Mouse (Mus musculus) midbrain, embryonic 12.5 days (tissue): ENCODE data around the gene Ighmbp2. TPM values are rescaled to one million over a fixed set of nuclear protein-coding genes. Genes with fewer than 3 reads are reported as not detected.

Experiments
- ATAC-seq: fragments of 200-750 bp; cut with Nextera tagmentation; 2 replicates; pipeline ENCODE4 v1.8.0; 2017; ENCODE audit warnings: low read depth, moderate TSS enrichment, moderate library complexity; ENCODE audit not compliant: low FRiP score
- H3K27ac ChIP-seq: fragments of 300-500 bp; sonication (generic); replicated peaks from 2 replicates; pipeline ENCODE4 v1.5.1; 2016; ENCODE audit warnings: mild to moderate bottlenecking
- H3K27me3 ChIP-seq: fragments of 300-500 bp; sonication (generic); 2 replicates; pipeline ENCODE4 v1.6.1; 2016; ENCODE audit warnings: mild to moderate bottlenecking
- H3K36me3 ChIP-seq: fragments of 300-500 bp; sonication (generic); 2 replicates; pipeline ENCODE4 v1.6.1; 2016
- H3K4me1 ChIP-seq: fragments of 300-500 bp; sonication (generic); 2 replicates; pipeline ENCODE4 v1.6.1; 2016
- H3K4me2 ChIP-seq: fragments of 300-500 bp; sonication (generic); replicated peaks from 2 replicates; pipeline ENCODE4 v1.6.1; 2016; ENCODE audit warnings: mild to moderate bottlenecking, moderate library complexity
- H3K4me3 ChIP-seq: fragments of 300-500 bp; sonication (generic); 2 replicates; pipeline ENCODE4 v1.5.1; 2016; ENCODE audit warnings: mild to moderate bottlenecking
- H3K9ac ChIP-seq: fragments of 300-500 bp; sonication (generic); replicated peaks from 2 replicates; pipeline ENCODE4 v1.6.1; 2016; ENCODE audit warnings: mild to moderate bottlenecking, moderate library complexity
- H3K9me3 ChIP-seq: fragments of 300-500 bp; sonication (generic); 2 replicates; pipeline ENCODE4 v1.6.1; 2016; ENCODE audit warnings: mild to moderate bottlenecking
- WGBS: fragments of 180-500 bp; shearing (Covaris S2); methylation state at CpG from one replicate; pipeline ENCODE4 v1.1.7; 2016; 5-methylcytosine and 5-hydroxymethylcytosine counted together
- polyA plus RNA-seq: library from polyadenylated mRNA; unstranded; fragments of >200 nt; fragmentation: Nextera tagmentation; extraction: Ambion mirVana; gene quantifications from 2 replicates; pipeline ENCODE4 v1.2.1, GENCODE M21; 2016

Ighmbp2 gene
- polyA plus RNA-seq, 1 experiment from 2014 or later = 13.0 TPM

GRCm38 (mm10) chr19:3273331-3273730 is 9.5 kb downstream of the Ighmbp2 start:
- Histone ChIP-seq H3K36me3 (peaks cover 97% of the 10 kb centered on the region), H3K27ac (no peak overlapping the region), H3K4me1 (no peaks in the 10 kb centered on the region), H3K4me3 (no peak overlapping the region), H3K9ac (no peak overlapping the region), H3K4me2 (no peak overlapping the region), H3K27me3 (no peaks in the 10 kb centered on the region), H3K9me3 (no peaks in the 10 kb centered on the region)
- no peak for ATAC-seq
- WGBS = 90% methylated on average over 9 of the region's 9 CpGs

GRCm38 (mm10) chr19:3271366-3271765 is 11.5 kb downstream of the Ighmbp2 start:
- Histone ChIP-seq H3K4me2 (no peak overlapping the region), H3K9me3 (no peaks in the 10 kb centered on the region), H3K27ac (no peak overlapping the region), H3K36me3 (peaks cover 97% of the 10 kb centered on the region), H3K27me3 (no peaks in the 10 kb centered on the region), H3K4me3 (no peak overlapping the region), H3K4me1 (no peaks in the 10 kb centered on the region), H3K9ac (no peak overlapping the region)
- no peak for ATAC-seq
- 89% methylated on average over 6 of the region's 6 CpGs for WGBS

GRCm38 (mm10) chr19:3269803-3270202 is 13.0 kb downstream of the Ighmbp2 start:
- ATAC-seq = no peak
- H3K36me3 ChIP-seq = peaks cover 100% of the 10 kb centered on the region
- H3K4me2 ChIP-seq = no peak overlapping the region
- H3K9me3 ChIP-seq = no peaks in the 10 kb centered on the region
- 93% methylated on average over 6 of the region's 6 CpGs for WGBS
- H3K9ac ChIP-seq = no peak overlapping the region
- no peaks in the 10 kb centered on the region for H3K4me1 ChIP-seq
- H3K4me3 ChIP-seq = no peak overlapping the region
- H3K27me3 ChIP-seq = no peaks in the 10 kb centered on the region
- no peak overlapping the region for H3K27ac ChIP-seq

GRCm38 (mm10) chr19:3269279-3269678 is 13.5 kb downstream of the Ighmbp2 start:
- Histone ChIP-seq H3K9me3 (no peaks in the 10 kb centered on the region), H3K27ac (no peak overlapping the region), H3K4me1 (no peaks in the 10 kb centered on the region), H3K4me3 (no peak overlapping the region), H3K9ac (no peak overlapping the region), H3K27me3 (no peaks in the 10 kb centered on the region), H3K4me2 (no peak overlapping the region), H3K36me3 (peaks cover 100% of the 10 kb centered on the region)
- ATAC-seq = no peak
- 92% methylated on average over 9 of the region's 9 CpGs for WGBS

GRCm38 (mm10) chr19:3268218-3268980 is 14.4 kb downstream of the Ighmbp2 start:
- Histone ChIP-seq H3K27ac (no peak overlapping the region), H3K9ac (no peak overlapping the region), H3K27me3 (no peaks in the 10 kb centered on the region), H3K4me3 (no peak overlapping the region), H3K9me3 (no peaks in the 10 kb centered on the region), H3K4me2 (no peak overlapping the region), H3K36me3 (peaks cover 100% of the 10 kb centered on the region), H3K4me1 (no peaks in the 10 kb centered on the region)
- 90% methylated on average over 17 of the region's 17 CpGs for WGBS
- no peak for ATAC-seq

- no peak for ATAC-seq
- Histone ChIP-seq H3K4me1 (no peaks in the 10 kb centered on the region), H3K4me3 (no peak overlapping the region), H3K36me3 (peaks cover 97% of the 10 kb centered on the region), H3K9ac (no peak overlapping the region), H3K27me3 (no peaks in the 10 kb centered on the region), H3K4me2 (no peak overlapping the region), H3K27ac (no peak overlapping the region), H3K9me3 (no peaks in the 10 kb centered on the region)
- WGBS = 95% methylated on average over 4 of the region's 4 CpGs
Observed at GRCm38 (mm10) chr19:3267340-3267739, 15.5 kb downstream of the Ighmbp2 start.

GRCm38 (mm10) chr19:3266676-3267075 is 16.1 kb downstream of the Ighmbp2 start:
- H3K4me1 ChIP-seq = no peaks in the 10 kb centered on the region
- H3K4me3 ChIP-seq = no peak overlapping the region
- ATAC-seq = no peak
- no peak overlapping the region for H3K27ac ChIP-seq
- H3K9ac ChIP-seq = no peak overlapping the region
- no peak overlapping the region for H3K4me2 ChIP-seq
- peaks cover 97% of the 10 kb centered on the region for H3K36me3 ChIP-seq
- WGBS = 91% methylated on average over 4 of the region's 4 CpGs
- H3K9me3 ChIP-seq = no peaks in the 10 kb centered on the region
- no peaks in the 10 kb centered on the region for H3K27me3 ChIP-seq

- no peak for ATAC-seq
- Histone ChIP-seq H3K36me3 (peaks cover 97% of the 10 kb centered on the region), H3K4me1 (no peaks in the 10 kb centered on the region), H3K27me3 (no peaks in the 10 kb centered on the region), H3K4me3 (no peak overlapping the region), H3K4me2 (no peak overlapping the region), H3K27ac (no peak overlapping the region), H3K9ac (no peak overlapping the region), H3K9me3 (no peaks in the 10 kb centered on the region)
- WGBS = 93% methylated on average over 5 of the region's 5 CpGs
Observed at GRCm38 (mm10) chr19:3266136-3266535, 16.7 kb downstream of the Ighmbp2 start.

GRCm38 (mm10) chr19:3265180-3265579 is 17.6 kb downstream of the Ighmbp2 start:
- Histone ChIP-seq H3K4me3 (no peak overlapping the region), H3K27me3 (no peaks in the 10 kb centered on the region), H3K4me1 (no peaks in the 10 kb centered on the region), H3K9ac (no peak overlapping the region), H3K27ac (no peak overlapping the region), H3K4me2 (no peak overlapping the region), H3K36me3 (peaks cover 97% of the 10 kb centered on the region), H3K9me3 (no peaks in the 10 kb centered on the region)
- no peak for ATAC-seq
- 96% methylated on average over 9 of the region's 9 CpGs for WGBS

GRCm38 (mm10) chr19:3264348-3264747 is 18.5 kb downstream of the Ighmbp2 start:
- Histone ChIP-seq H3K9me3 (no peaks in the 10 kb centered on the region), H3K9ac (no peak overlapping the region), H3K4me2 (no peak overlapping the region), H3K4me3 (no peak overlapping the region), H3K4me1 (no peaks in the 10 kb centered on the region), H3K36me3 (peaks cover 95% of the 10 kb centered on the region), H3K27me3 (no peaks in the 10 kb centered on the region), H3K27ac (no peak overlapping the region)
- ATAC-seq = no peak
- WGBS = 96% methylated on average over 6 of the region's 6 CpGs

- H3K27me3 ChIP-seq = no peaks in the 10 kb centered on the region
- H3K9ac ChIP-seq = no peak overlapping the region
- no peaks in the 10 kb centered on the region for H3K4me1 ChIP-seq
- peaks cover 71% of the 10 kb centered on the region for H3K36me3 ChIP-seq
- H3K4me2 ChIP-seq = no peak overlapping the region
- whole genome bisulfite sequencing = 89% methylated on average over 12 of the region's 12 CpGs
- H3K4me3 ChIP-seq = no peak overlapping the region
- H3K27ac ChIP-seq = no peak overlapping the region
- no peaks in the 10 kb centered on the region for H3K9me3 ChIP-seq
- no peak for ATAC-seq
Observed at GRCm38 (mm10) chr19:3261764-3262525, 20.9 kb downstream of the Ighmbp2 start.

GRCm38 (mm10) chr19:3261336-3261735 is 21.5 kb downstream of the Ighmbp2 start:
- Histone ChIP-seq H3K4me2 (no peak overlapping the region), H3K9ac (no peak overlapping the region), H3K27me3 (no peaks in the 10 kb centered on the region)

More at GRCm38 (mm10) chr19:3261336-3261735, 21.5 kb downstream of the Ighmbp2 start:
- Histone ChIP-seq H3K4me1 (no peaks in the 10 kb centered on the region), H3K36me3 (peaks cover 65% of the 10 kb centered on the region), H3K9me3 (no peaks in the 10 kb centered on the region), H3K4me3 (no peak overlapping the region), H3K27ac (no peak overlapping the region)
- no peak for ATAC-seq
- WGBS = 87% methylated on average over 7 of the region's 7 CpGs
